Mouse (Mus musculus): ENCODE data around the gene Psmd11.

Psmd11 gene

GRCm38 (mm10) chr11:80482347-80482746 is 53.9 kb downstream of the Psmd11 start:
- DNase-seq (ENCODE audit: low spot score), result no peak

GRCm38 (mm10) chr11:80482921-80483320 is 54.5 kb downstream of the Psmd11 start:
- DNase-seq (ENCODE audit: low spot score), result no peak

GRCm38 (mm10) chr11:80483536-80484067 is 55.2 kb downstream of the Psmd11 start:
- DNase-seq (ENCODE audit: low spot score), result no peak

DNA sequence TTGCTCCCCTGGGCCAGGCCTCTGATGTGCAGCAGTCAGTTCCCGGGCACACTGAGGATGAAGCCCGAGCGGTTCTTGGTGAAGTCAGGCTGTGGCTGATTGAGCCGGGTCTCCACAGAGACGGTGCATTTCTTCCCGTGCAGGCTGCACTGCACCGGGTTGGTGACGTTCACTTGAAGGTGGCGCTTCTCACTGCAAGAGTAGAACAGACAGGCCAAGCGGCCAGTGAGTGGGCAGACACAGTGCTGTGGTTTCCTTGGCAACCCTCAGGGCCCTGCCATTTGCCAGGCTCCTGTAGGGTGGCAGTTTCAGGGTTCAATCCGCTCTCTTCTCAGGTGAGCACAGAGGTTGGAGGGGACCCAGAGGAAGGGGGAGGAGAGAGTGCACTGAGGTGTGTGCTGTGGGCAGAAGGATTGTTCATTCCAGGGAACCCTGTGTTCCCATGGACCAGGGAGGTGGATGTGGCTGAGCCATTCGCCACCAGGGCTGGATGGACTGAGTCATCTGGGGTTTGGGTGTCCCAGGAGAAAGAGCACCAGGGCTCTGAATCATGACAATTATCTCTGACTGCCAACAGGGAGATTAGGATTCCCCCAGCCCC is 55.9 kb downstream of the Psmd11 start:
- DNase-seq (ENCODE audit: low spot score), result no peak

GRCm38 (mm10) chr11:80485120-80485551 is 56.7 kb downstream of the Psmd11 start:
- no peak for DNase-seq (ENCODE audit: low spot score)

GRCm38 (mm10) chr11:80485622-80486206 is 57.3 kb downstream of the Psmd11 start:
- DNase-seq (ENCODE audit: low spot score), result no peak

- DNase-seq (ENCODE audit: low spot score), result no peak
These were observed 59.6 kb downstream of the Psmd11 start for GRCm38 (mm10) chr11:80487904-80488587.

DNA sequence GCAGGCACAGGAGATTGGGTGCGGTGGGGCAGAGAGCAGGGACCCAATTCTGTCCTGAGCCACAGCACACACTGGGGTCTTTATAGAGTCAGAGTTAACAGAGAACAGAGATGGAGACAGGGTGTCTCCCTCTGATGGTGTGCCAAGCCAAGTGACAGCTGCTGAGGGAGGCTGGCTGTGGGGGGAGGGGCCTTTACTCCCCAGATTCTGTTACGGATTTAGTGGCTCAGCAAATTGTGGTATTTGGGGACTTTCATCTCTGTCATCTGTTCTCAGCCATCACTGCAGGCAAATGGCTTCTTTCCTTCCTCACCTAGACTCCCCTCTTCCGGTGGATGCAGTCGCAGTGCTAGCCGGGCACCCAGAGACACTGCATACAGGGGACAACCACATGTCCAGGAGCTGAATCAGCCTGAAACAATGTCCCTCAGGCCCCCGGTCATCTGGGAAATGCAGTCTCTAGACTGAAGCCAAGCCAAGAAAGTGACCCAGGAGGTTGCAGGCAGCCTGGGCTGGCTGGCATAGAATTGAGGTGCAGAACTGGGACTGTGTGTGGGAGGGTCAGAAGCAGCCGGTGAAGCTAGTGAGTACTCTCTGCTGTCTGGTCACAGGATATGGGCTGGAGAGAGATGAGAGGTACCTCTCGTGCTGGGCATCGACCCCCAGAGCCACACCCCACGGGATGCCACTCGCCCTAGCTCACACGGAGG is 60.9 kb downstream of the Psmd11 start:
- DNase-seq (ENCODE audit: low spot score), result no peak

GRCm38 (mm10) chr11:80489882-80490196 is 61.4 kb downstream of the Psmd11 start:
- no peak for DNase-seq (ENCODE audit: low spot score)

GRCm38 (mm10) chr11:80490831-80491230 is 62.4 kb downstream of the Psmd11 start:
- DNase-seq (ENCODE audit: low spot score), result no peak

- DNase-seq (ENCODE audit: low spot score), result no peak
These were observed 64.8 kb downstream of the Psmd11 start for GRCm38 (mm10) chr11:80493186-80493585.

GRCm38 (mm10) chr11:80494852-80495251 is 66.4 kb downstream of the Psmd11 start:
- DNase-seq (ENCODE audit: low spot score), result no peak

- no peak for DNase-seq (ENCODE audit: low spot score)
These were observed 67.6 kb downstream of the Psmd11 start for GRCm38 (mm10) chr11:80495972-80496371.

- no peak for DNase-seq (ENCODE audit: low spot score)
These were observed 68.2 kb downstream of the Psmd11 start for GRCm38 (mm10) chr11:80496640-80497039.

GRCm38 (mm10) chr11:80497225-80497919 is 69.0 kb downstream of the Psmd11 start:
- DNase-seq (ENCODE audit: low spot score), result no peak

DNA sequence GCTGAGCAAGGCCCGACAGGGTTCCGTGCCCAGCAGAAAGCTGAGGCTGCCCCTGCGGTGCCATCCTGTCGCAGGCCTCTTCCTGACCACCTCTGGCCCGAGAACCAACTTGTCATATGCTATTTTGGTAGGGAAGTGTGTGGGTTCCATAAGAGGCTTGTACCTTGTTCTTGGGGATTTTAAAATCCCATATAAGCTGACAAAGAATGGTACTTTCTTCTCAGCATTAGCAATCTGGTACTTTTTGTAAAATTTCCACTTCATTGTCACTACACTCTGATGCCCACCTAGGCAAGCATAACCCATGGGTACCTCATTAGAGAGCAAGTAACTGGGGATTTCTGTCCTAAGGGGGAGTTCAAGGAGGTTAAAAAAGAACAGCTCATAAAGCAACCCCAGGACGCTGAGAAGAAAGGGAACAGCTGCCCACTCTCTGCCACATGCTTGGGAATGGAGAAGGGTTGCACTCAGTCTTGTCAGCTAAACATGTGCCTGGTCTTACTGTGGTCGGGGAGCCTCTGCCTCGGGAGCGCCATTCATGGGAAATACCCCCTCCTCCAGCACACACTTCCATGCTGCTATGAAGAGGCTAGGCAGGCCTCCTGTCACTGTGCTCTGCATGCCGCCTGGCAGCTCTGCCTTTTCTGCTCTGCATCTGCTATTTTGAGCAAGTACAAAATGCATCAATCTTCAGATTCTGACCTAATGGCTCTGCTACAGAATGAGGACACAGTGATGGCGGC is 70.1 kb downstream of the Psmd11 start:
- no peak for DNase-seq (ENCODE audit: low spot score)

GRCm38 (mm10) chr11:80499550-80499952 is 71.1 kb downstream of the Psmd11 start:
- DNase-seq (ENCODE audit: low spot score), result no peak

DNA sequence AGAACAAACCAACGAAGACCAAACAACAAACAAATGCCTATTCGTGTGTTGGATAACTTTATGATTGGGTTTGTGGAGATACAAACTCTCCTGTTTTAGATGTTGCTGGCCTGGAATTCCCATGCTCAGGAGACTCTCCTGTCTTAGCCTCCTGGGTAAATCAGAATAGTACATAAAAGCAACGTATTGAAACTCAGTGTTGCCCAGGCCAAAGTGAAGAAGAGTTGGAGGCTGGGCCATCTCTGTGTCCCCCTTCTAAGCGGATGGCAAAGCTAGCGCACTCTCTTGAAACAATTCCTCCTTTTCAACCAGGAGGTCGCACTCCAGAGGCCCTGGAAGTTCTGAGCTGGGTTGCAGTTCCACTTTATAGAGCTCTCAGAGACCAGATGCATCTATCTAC is 74.9 kb downstream of the Psmd11 start:
- DNase-seq (ENCODE audit: low spot score), result no peak

GRCm38 (mm10) chr11:80503726-80504452 is 75.5 kb downstream of the Psmd11 start:
- no peak for DNase-seq (ENCODE audit: low spot score)

DNA sequence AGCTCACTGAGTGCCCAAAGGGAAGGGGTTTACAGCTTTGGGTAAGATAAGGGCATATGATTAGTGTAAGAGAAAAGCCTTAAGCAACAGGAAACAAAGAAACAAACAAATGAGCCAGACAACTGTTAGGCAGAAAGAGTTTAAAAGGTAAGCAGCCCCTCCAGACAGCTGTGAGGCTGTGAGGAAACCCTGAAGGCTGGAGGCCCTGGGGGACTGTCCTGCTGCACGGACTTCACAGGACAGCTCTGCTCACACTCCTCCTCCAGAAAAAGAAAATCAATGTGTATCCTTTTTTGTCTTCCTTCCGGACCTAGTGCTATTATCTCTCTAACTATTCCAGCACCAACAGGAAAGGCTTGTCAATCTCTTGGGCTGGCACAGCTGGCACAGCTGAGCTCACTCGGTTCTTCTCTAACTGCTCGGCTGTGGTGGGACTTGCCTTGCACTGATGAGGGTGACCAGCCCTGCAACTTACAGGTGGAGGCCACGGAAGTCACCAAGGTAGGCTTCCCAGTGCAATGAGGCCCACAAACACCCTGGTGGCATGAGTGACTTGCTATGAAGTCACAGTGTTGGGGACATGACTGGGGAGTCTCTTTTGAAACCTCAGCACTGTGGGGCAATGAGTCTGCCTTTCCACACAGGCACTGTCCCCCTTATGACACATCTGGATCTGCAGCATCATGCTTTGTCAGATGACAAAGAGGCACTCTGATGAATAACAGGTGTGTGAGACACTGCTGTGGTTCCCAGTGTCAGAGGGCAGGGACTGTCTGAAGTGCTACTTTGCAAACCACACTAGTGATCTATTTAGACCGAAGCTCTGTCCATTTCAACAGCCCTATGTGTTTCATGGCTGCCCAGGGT is 76.3 kb downstream of the Psmd11 start:
- DNase-seq (ENCODE audit: low spot score), result no peak

Data from lung, postnatal 25 days (tissue).